In the genomic region with DNA sequence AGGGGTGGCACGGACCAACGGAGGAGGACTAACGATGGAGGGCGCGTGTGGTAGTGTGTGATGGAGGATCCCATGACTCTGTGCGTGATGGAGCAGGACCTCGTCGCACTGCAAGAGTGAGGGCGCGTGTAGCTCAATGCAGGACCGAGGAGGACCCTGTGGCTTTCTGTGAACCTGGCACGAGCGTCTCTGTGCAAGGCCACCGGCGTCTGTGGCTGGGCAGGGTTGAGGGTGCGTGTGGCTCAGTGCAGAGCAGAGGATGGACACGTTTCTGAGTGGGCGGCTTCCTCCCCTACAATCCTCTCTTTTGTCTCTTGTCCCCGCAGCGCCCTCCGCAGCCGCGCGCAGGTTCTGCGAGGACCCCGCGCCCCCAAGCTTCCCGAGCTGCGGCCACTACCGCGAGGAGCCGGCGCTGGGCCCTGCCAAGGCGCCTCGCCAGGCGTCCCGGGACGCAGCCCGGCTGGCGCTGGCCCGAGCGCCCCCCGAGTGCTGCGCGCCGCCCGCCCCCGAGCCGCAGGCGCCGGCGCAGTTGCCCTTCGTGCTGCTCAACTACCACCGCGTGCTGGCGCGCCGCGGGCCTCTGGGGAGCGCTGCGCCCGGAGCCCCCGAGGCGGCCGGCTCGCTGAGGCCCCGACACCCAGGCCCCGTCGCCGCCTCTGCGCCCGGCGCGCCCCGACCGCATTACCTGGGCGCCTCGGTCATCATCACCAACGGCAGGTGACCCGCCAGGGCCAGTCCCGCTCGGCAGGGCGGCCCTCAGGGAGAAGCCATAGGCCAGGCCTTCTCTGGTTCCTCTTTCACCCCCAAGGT, we compare ENCODE assay signal across 9 mouse cellular contexts. TPM values are rescaled to one million over a fixed set of nuclear protein-coding genes. Genes with fewer than 3 reads are reported as not detected.
DNase-seq lines count a peak whose midpoint lies in the region; ATAC-seq and TF ChIP-seq lines count a peak whose summit lies in the region.
"Had no signal": no experiment of that assay in that cellular context is flagged by ENCODE, and none has a peak within 500 bp of the region (broad histone marks: within the 10 kb centered on the region; RNA-seq: fewer than 3 reads in every experiment).

No protein-coding gene starts in this region.

- no peak overlapping the region for H3K27ac ChIP-seq in heart, embryonic 14.5 days (replicated peaks in 1 of 2; ENCODE audit: control insufficient read depth in 1 of 2, insufficient read depth in 1 of 2, low read depth in 2 of 2, low read length in 2 of 2)
- H3K27ac ChIP-seq in embryonic facial prominence, embryonic 12.5 days, result no peak overlapping the region
- no peak overlapping the region for H3K27ac ChIP-seq in limb, embryonic 12.5 days

- WGBS in heart, embryonic 14.5 days, result 2% methylated on average over 51 of the region's 83 CpGs
- 2% methylated on average over 83 of the region's 83 CpGs for WGBS in embryonic facial prominence, embryonic 12.5 days
- WGBS in limb, embryonic 12.5 days, result 2% methylated on average over 81 of the region's 83 CpGs

- H3K9ac ChIP-seq in heart, embryonic 14.5 days (ENCODE audit: low read length), result peak overlapping the region; percentile 66
- peak overlapping the region; percentile 58 for H3K9ac ChIP-seq in embryonic facial prominence, embryonic 12.5 days
- peak overlapping the region; percentile 70 for H3K9ac ChIP-seq in limb, embryonic 12.5 days (replicated peaks)

- peaks cover 57% of the 10 kb centered on the region for H3K27me3 ChIP-seq in heart, embryonic 14.5 days (ENCODE audit: control insufficient read depth, insufficient read depth, low read length)
- H3K27me3 ChIP-seq in E14TG2a.4 (ENCODE audit: insufficient read depth, low read length), result peaks cover 69% of the 10 kb centered on the region
- H3K27me3 ChIP-seq in embryonic facial prominence, embryonic 12.5 days, result peaks cover 43% of the 10 kb centered on the region
- H3K27me3 ChIP-seq in limb, embryonic 12.5 days, result peaks cover 81% of the 10 kb centered on the region
- H3K27me3 ChIP-seq: CH12.LX had no signal

- no peaks in the 10 kb centered on the region for H3K36me3 ChIP-seq in heart, embryonic 14.5 days (ENCODE audit: control insufficient read depth, insufficient read depth, low read length)
- H3K36me3 ChIP-seq in E14TG2a.4 (ENCODE audit: insufficient read depth, low read length), result no peaks in the 10 kb centered on the region
- H3K36me3 ChIP-seq in embryonic facial prominence, embryonic 12.5 days, result no peaks in the 10 kb centered on the region
- H3K36me3 ChIP-seq in limb, embryonic 12.5 days, result no peaks in the 10 kb centered on the region

- TF ChIP-seq CTCF in E14TG2a.4 (conservative IDR thresholded peaks at IDR 0.05; ENCODE audit: low read length), result no peak

- H3K4me3 ChIP-seq in heart, embryonic 14.5 days (ENCODE audit: control insufficient read depth in 1 of 2, insufficient read depth in 1 of 2, low read depth in 1 of 2, low read length in 2 of 2), result peak overlapping the region; percentile 41 to 49
- peak overlapping the region; percentile 75 for H3K4me3 ChIP-seq in E14TG2a.4 (replicated peaks; ENCODE audit: low read length)
- peak overlapping the region; percentile 45 for H3K4me3 ChIP-seq in embryonic facial prominence, embryonic 12.5 days
- peak overlapping the region; percentile 50 for H3K4me3 ChIP-seq in limb, embryonic 12.5 days (replicated peaks)

- no peaks in the 10 kb centered on the region for H3K9me3 ChIP-seq in heart, embryonic 14.5 days (ENCODE audit: control insufficient read depth, low read length)
- H3K9me3 ChIP-seq in E14TG2a.4 (ENCODE audit: low read length), result no peaks in the 10 kb centered on the region
- no peaks in the 10 kb centered on the region for H3K9me3 ChIP-seq in embryonic facial prominence, embryonic 12.5 days
- no peaks in the 10 kb centered on the region for H3K9me3 ChIP-seq in limb, embryonic 12.5 days

- DNase-seq in heart, adult 18-20 months, result no peak
- DNase-seq in retina, postnatal 1 day, result peak; percentile 52
- DNase-seq in cerebellum, adult 11-12 months, result no peak
- no peak for DNase-seq in thymus, postnatal 14 days

- ATAC-seq in heart, embryonic 14.5 days (ENCODE audit: insufficient number of reproducible peaks, insufficient read depth, low FRiP score, low read depth), result 0 out of 2 replicates have a peak, but pooled peaks have one; percentile 59
- peak; percentile 62 for ATAC-seq in embryonic facial prominence, embryonic 12.5 days (ENCODE audit: insufficient number of reproducible peaks, insufficient read depth, low FRiP score, low TSS enrichment)
- peak; percentile 50; the same call in 1 of the 2 replicates for ATAC-seq in limb, embryonic 12.5 days (ENCODE audit: insufficient number of reproducible peaks, insufficient read depth, low FRiP score, low TSS enrichment, low read depth)

- peak overlapping the region; percentile 88 for H3K4me2 ChIP-seq in heart, embryonic 14.5 days (ENCODE audit: low read length)
- H3K4me2 ChIP-seq in embryonic facial prominence, embryonic 12.5 days (replicated peaks), result peak overlapping the region; percentile 94
- peak overlapping the region; percentile 94 for H3K4me2 ChIP-seq in limb, embryonic 12.5 days

- H3K4me1 ChIP-seq in heart, embryonic 14.5 days (ENCODE audit: control insufficient read depth in 2 of 2, insufficient read depth in 2 of 2, low read length in 2 of 2), result peaks cover 2 to 11% of the 10 kb centered on the region in 2 experiments; a peak in 2 of 4 replicates
- peaks cover 16% of the 10 kb centered on the region for H3K4me1 ChIP-seq in E14TG2a.4 (replicated peaks; ENCODE audit: low read depth, low read length)
- H3K4me1 ChIP-seq in embryonic facial prominence, embryonic 12.5 days, result peaks cover 27% of the 10 kb centered on the region
- peaks cover 31% of the 10 kb centered on the region for H3K4me1 ChIP-seq in limb, embryonic 12.5 days (replicated peaks)

RNA-seq across cellular contexts. Expression of a gene that starts 40.6 kb away (rescaled TPM):
- 0.11 TPM in 1 of 2 replicates, not detected in the other for polyA plus RNA-seq in heart, embryonic 14.5 days (2014; fragmentation: Nextera tagmentation; extraction: Ambion mirVana)
- under 1 TPM in 1 of 2 experiments, not detected in 1; 0.08 TPM for total RNA-seq in heart, adult 18-20 months (2021)
- polyA plus RNA-seq in embryonic facial prominence, embryonic 12.5 days (2016; fragmentation: Nextera tagmentation; extraction: Ambion mirVana), result 4.3 and 5.0 TPM in 2 replicates
- 2.0 and 2.3 TPM in 2 replicates for polyA plus RNA-seq in limb, embryonic 12.5 days (2016; fragmentation: Nextera tagmentation; extraction: Ambion mirVana)
- total RNA-seq: CH12.LX had no signal
